Mouse (Mus musculus) kidney, adult 2 months (tissue): ENCODE data around the gene Max.

Experiments
- CTCF ChIP-seq: fragments of 200-500 bp; conservative IDR thresholded peaks from 2 replicates; pipeline ENCODE4 v1.5.1; 2011; ENCODE audit warnings: low read depth, mild to moderate bottlenecking, control low read depth, low read length, moderate library complexity, mixed read lengths; ENCODE audit not compliant: insufficient read depth, insufficient read length
- POLR2A ChIP-seq: fragments of 200-500 bp; IDR thresholded peaks from one replicate; pipeline ENCODE4 v1.6.1; 2011; ENCODE audit warnings: low read depth, low read length, control low read depth

GRCm38 (mm10) chr12:76887941-76888340 lies 74.1 kb downstream of the Max start:
- no peak for TF ChIP-seq CTCF
- no peak for TF ChIP-seq POLR2A
